ENCODE assay signal across 9 mouse cellular contexts in the genomic region with DNA sequence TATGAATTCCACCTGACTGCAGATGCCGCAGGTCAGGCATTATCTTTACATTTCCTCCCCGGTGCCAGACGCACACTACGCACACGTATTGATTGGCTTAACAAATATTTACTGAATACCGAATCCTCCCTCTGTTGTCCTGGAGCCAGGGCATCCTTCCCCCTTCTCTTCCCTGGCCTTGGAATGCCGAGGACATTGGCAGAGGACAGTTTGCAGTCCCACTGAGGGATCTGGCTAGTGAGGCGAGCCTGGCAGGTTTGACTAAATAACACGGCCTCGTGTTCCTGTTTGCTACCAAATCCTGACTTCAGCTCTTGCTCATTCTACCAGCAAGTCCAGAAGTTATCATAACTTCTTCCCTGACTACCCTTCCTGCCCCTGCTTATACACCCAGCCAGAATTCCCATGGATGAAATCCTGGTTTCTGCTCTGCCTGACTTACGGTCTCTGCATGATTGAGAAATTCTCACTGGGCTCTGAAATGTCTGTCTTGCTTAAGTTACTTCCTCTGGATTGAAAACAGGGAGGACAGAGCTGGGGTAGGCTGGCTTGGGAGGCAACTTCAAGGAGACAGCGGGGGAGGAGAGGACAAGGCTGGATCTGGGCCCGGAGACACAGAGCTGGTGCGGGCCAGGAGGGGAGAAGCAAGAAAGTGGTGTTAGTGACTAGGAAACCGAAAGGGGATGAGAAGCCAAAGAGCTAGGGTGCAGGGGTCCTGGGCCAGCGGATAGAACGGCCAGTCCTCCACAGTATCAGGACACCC. TPM values are rescaled to one million over a fixed set of nuclear protein-coding genes. Genes with fewer than 3 reads are reported as not detected.
DNase-seq lines count a peak whose midpoint lies in the region; ATAC-seq and TF ChIP-seq lines count a peak whose summit lies in the region.
"Had no signal": no experiment of that assay in that cellular context is flagged by ENCODE, and none has a peak within 500 bp of the region (broad histone marks: within the 10 kb centered on the region; RNA-seq: fewer than 3 reads in every experiment).

No protein-coding gene starts in this region.

- H3K4me2 ChIP-seq in embryonic facial prominence, embryonic 13.5 days = peak overlapping the region; percentile 20
- 0 out of 2 replicates have a peak overlapping the region, but pooled peaks have one; percentile 7 for H3K4me2 ChIP-seq in limb, embryonic 13.5 days (replicated peaks)

- H3K9me3 ChIP-seq in embryonic facial prominence, embryonic 13.5 days = no peaks in the 10 kb centered on the region
- no peaks in the 10 kb centered on the region for H3K9me3 ChIP-seq in limb, embryonic 13.5 days
- H3K9me3 ChIP-seq: megakaryocyte, embryonic 14.5 days had no signal

- WGBS in spleen, adult 2 months = 80% methylated on average over 17 of the region's 17 CpGs
- WGBS in embryonic facial prominence, embryonic 13.5 days = 37% methylated on average over 17 of the region's 17 CpGs
- 63% methylated on average over 17 of the region's 17 CpGs for WGBS in limb, embryonic 13.5 days

- DNase-seq in spleen, adult 2 months (ENCODE audit: low read depth in 1 of 2, low spot score in 2 of 2) = no peak
- no peak for DNase-seq in spleen, postnatal 10 days (ENCODE audit: low spot score in 2 of 2)
- peak; percentile 79 for DNase-seq in heart, postnatal 10 days
- DNase-seq in ovary, postnatal 36 days (ENCODE audit: low spot score) = peak; percentile 83
- DNase-seq in right cerebral cortex, postnatal 4 days = no peak
- no peak for DNase-seq in retina, embryonic 14.5 days (ENCODE audit: low spot score)

- H3K36me3 ChIP-seq in spleen, adult 2 months (ENCODE audit: control insufficient read depth, insufficient read depth, low read length) = no peaks in the 10 kb centered on the region
- peaks cover 78% of the 10 kb centered on the region for H3K36me3 ChIP-seq in embryonic facial prominence, embryonic 13.5 days
- peaks cover 77% of the 10 kb centered on the region for H3K36me3 ChIP-seq in limb, embryonic 13.5 days

- TF ChIP-seq POLR2A in spleen, adult 2 months (IDR thresholded peaks at IDR 0.05; ENCODE audit: low read depth, low read length) = no peak

- H3K27ac ChIP-seq in spleen, adult 2 months (ENCODE audit: insufficient read depth, low read length) = peak overlapping the region; percentile 28
- peak overlapping the region; percentile 86 for H3K27ac ChIP-seq in embryonic facial prominence, embryonic 13.5 days
- H3K27ac ChIP-seq in limb, embryonic 13.5 days = peak overlapping the region; percentile 62

- peaks cover 21% of the 10 kb centered on the region for H3K4me1 ChIP-seq in spleen, adult 2 months (ENCODE audit: control insufficient read depth, insufficient read depth, insufficient read length)
- H3K4me1 ChIP-seq in embryonic facial prominence, embryonic 13.5 days = peaks cover 84% of the 10 kb centered on the region
- H3K4me1 ChIP-seq in limb, embryonic 13.5 days = peaks cover 73% of the 10 kb centered on the region

- no peak for ATAC-seq in embryonic facial prominence, embryonic 13.5 days (ENCODE audit: insufficient number of reproducible peaks, insufficient read depth, low FRiP score, low TSS enrichment, low read depth)
- ATAC-seq in limb, embryonic 13.5 days (ENCODE audit: low FRiP score, low read depth) = no peak

- H3K4me3 ChIP-seq in spleen, adult 2 months (ENCODE audit: extremely low read depth, insufficient read depth, insufficient read length) = no peak overlapping the region
- no peak overlapping the region for H3K4me3 ChIP-seq in embryonic facial prominence, embryonic 13.5 days
- no peak overlapping the region for H3K4me3 ChIP-seq in limb, embryonic 13.5 days
- H3K4me3 ChIP-seq: megakaryocyte, embryonic 14.5 days had no signal

- no peak for TF ChIP-seq CTCF in spleen, adult 2 months (IDR thresholded peaks at IDR 0.05; ENCODE audit: extremely low read depth, insufficient read depth, insufficient read length, insufficient replicate concordance)

- intact Hi-C loops in heart, postnatal 10 days (cut with DNase I) = loop anchor here (2.0 kb wide), 1 partner anchor 17 kb away; no protein-coding TSS in a partner anchor

- no peaks in the 10 kb centered on the region for H3K27me3 ChIP-seq in spleen, adult 2 months (ENCODE audit: control insufficient read depth, insufficient read depth, low read length)
- no peaks in the 10 kb centered on the region for H3K27me3 ChIP-seq in embryonic facial prominence, embryonic 13.5 days
- H3K27me3 ChIP-seq in limb, embryonic 13.5 days = no peaks in the 10 kb centered on the region

- H3K9ac ChIP-seq in embryonic facial prominence, embryonic 13.5 days = peak overlapping the region; percentile 52; the same call in 1 of the 2 replicates
- H3K9ac ChIP-seq in limb, embryonic 13.5 days = no peak overlapping the region

RNA-seq across cellular contexts. Expression of gene Lrp1, which starts 21.0 kb away (rescaled TPM):
- 98.7 and 99.4 TPM in 2 replicates for polyA plus RNA-seq in spleen, adult 2 months (2012; rRNA removed)
- polyA plus RNA-seq in embryonic facial prominence, embryonic 13.5 days (2015; fragmentation: Nextera tagmentation; extraction: Ambion mirVana) = 139 and 159 TPM in 2 replicates
- 10 to 100 TPM; 95.8 to 96.3 TPM for total RNA-seq in heart, postnatal 10 days (2021)
- polyA plus RNA-seq in limb, embryonic 13.5 days (2015; fragmentation: Nextera tagmentation; extraction: Ambion mirVana) = 123 and 127 TPM in 2 replicates

RNA-seq across cellular contexts. Expression of gene Stat6, which starts 42.8 kb away (rescaled TPM):
- polyA plus RNA-seq in spleen, adult 2 months (2012; rRNA removed) = 120 and 126 TPM in 2 replicates
- 21.1 and 22.0 TPM in 2 replicates for polyA plus RNA-seq in embryonic facial prominence, embryonic 13.5 days (2015; fragmentation: Nextera tagmentation; extraction: Ambion mirVana)
- 10 to 100 TPM; 45.9 to 46.8 TPM for total RNA-seq in heart, postnatal 10 days (2021)
- polyA plus RNA-seq in limb, embryonic 13.5 days (2015; fragmentation: Nextera tagmentation; extraction: Ambion mirVana) = 14.3 and 15.0 TPM in 2 replicates

Comparison
In these comparisons a context has a peak if more than half of its experiments do, and no peak if none do; other contexts are left out.
1. DNase-seq: peak in heart, postnatal 10 days (2 of 2) and ovary, postnatal 36 days (single experiment); none in spleen, adult 2 months (0 of 2), spleen, postnatal 10 days (0 of 2), right cerebral cortex, postnatal 4 days (single experiment) and retina, embryonic 14.5 days (single experiment).
2. H3K27ac ChIP-seq: peak in every context shown above with its lines; median percentile 86 in embryonic facial prominence, embryonic 13.5 days; 62 in limb, embryonic 13.5 days; 28 in spleen, adult 2 months.